Mouse (Mus musculus) E14TG2a.4 (cell line): ENCODE measurements around the gene Etv5.

Source experiments
- CTCF ChIP-seq: conservative IDR thresholded peaks from 2 replicates; pipeline ENCODE4 v1.5.1; 2014; ENCODE audit warnings: low read length
- POU5F1 ChIP-seq: IDR thresholded peaks from 2 replicates; pipeline ENCODE4 v1.6.1; 2014; ENCODE audit warnings: low read length, borderline replicate concordance

GRCm38 (mm10) chr16:22428853-22429341 lies 10.6 kb downstream of the Etv5 start:
- no peak for TF ChIP-seq CTCF
- no peak for TF ChIP-seq POU5F1
